Mouse (Mus musculus): ENCODE measurements around the gene Srsf2.

DNA sequence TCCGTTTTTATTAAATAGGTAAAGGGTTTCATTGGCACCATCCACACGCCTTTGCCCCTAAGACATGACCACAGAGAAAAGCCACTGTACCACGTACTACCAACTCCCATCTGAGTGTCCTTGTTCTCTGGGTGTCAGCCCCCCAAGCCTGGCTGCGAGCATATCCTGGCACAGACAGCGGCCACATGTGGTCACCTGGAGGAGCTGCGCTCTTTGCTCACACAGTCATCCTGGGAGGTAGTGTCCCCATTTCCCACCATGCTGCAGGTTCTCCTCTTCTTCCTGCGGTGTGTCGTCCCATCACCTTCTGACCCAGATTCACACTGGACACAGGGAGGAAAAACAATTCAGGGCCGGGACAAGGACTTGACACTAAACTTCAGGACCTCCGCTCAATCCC lies 15.5 kb downstream of the Srsf2 start:
- TF ChIP-seq POLR2A (IDR thresholded peaks at IDR 0.05; ENCODE audit: low read depth, low read length) (no peak), CTCF (IDR thresholded peaks at IDR 0.05; ENCODE audit: extremely low read depth, insufficient read length, insufficient replicate concordance, low read depth, low read length) (no peak)
